Mouse (Mus musculus) stomach, embryonic 14.5 days (tissue): ENCODE results near the gene Sirt7. TPM values are rescaled to one million over a fixed set of nuclear protein-coding genes. Genes with fewer than 3 reads are reported as not detected.

ENCODE experiments used
- ATAC-seq: fragments of 200-750 bp; cut with Nextera tagmentation; 2 replicates; pipeline ENCODE4 v1.8.0; 2017; ENCODE audit warnings: low read depth, moderate TSS enrichment; ENCODE audit not compliant: insufficient number of reproducible peaks, insufficient read depth, low FRiP score
- H3K27ac ChIP-seq: fragments of 300-500 bp; sonication (generic); 2 replicates; pipeline ENCODE4 v1.5.1; 2014; ENCODE audit warnings: mild to moderate bottlenecking, low read length, moderate library complexity, mixed read lengths
- H3K27me3 ChIP-seq: fragments of 300-500 bp; sonication (generic); 2 replicates; pipeline ENCODE4 v1.6.1; 2014; ENCODE audit warnings: low read length, control low read depth, mixed read lengths; ENCODE audit not compliant: control insufficient read depth, insufficient read depth
- H3K36me3 ChIP-seq: fragments of 300-500 bp; sonication (generic); 2 replicates; pipeline ENCODE4 v1.6.1; 2014; ENCODE audit warnings: mild to moderate bottlenecking, control low read depth, low read length, moderate library complexity, mixed read lengths; ENCODE audit not compliant: control insufficient read depth, insufficient read depth
- H3K4me1 ChIP-seq: fragments of 300-500 bp; sonication (generic); 2 replicates; pipeline ENCODE4 v1.6.1; 2014; ENCODE audit warnings: low read length, control low read depth, mixed read lengths; ENCODE audit not compliant: control insufficient read depth, insufficient read depth
- H3K4me2 ChIP-seq: fragments of 300-500 bp; sonication (generic); replicated peaks from 2 replicates; pipeline ENCODE4 v1.6.1; 2014; ENCODE audit warnings: low read depth, low read length, control low read depth
- H3K4me3 ChIP-seq: fragments of 300-500 bp; sonication (generic); 2 replicates; pipeline ENCODE4 v1.5.1; 2014; ENCODE audit warnings: low read depth, low read length, control low read depth
- H3K9ac ChIP-seq: fragments of 300-500 bp; sonication (generic); replicated peaks from 2 replicates; pipeline ENCODE4 v1.6.1; 2014; ENCODE audit warnings: low read depth, mild to moderate bottlenecking, control low read depth, low read length, moderate library complexity, mixed read lengths
- H3K9me3 ChIP-seq: fragments of 300-500 bp; sonication (generic); 2 replicates; pipeline ENCODE4 v1.6.1; 2016; ENCODE audit warnings: low read depth, low read length, control low read depth; ENCODE audit not compliant: control insufficient read depth
- WGBS: fragments of 180-500 bp; shearing (Covaris S2); extraction: QIAGEN DNeasy Blood & Tissue Kit; methylation state at CpG from one replicate; pipeline ENCODE4 v1.1.7; 2014; 5-methylcytosine and 5-hydroxymethylcytosine counted together
- polyA plus RNA-seq: library from polyadenylated mRNA; unstranded; fragments of >200 nt; fragmentation: Nextera tagmentation; extraction: Ambion mirVana; gene quantifications from 2 replicates; pipeline ENCODE4 v1.2.1, GENCODE M21; 2014

Sirt7 gene
- polyA plus RNA-seq: 31.1 and 36.1 TPM in 2 replicates

- Histone ChIP-seq H3K36me3 (peaks cover 34% of the 10 kb centered on the region), H3K9me3 (no peaks in the 10 kb centered on the region), H3K4me2 (peak within 1 kb of the TSS; percentile 92), H3K4me3 (peak within 1 kb of the TSS; percentile 96), H3K27ac (peak within 1 kb of the TSS; percentile 81), H3K4me1 (peaks cover 17% of the 10 kb centered on the region), H3K9ac (peak within 1 kb of the TSS; percentile 58), H3K27me3 (no peaks in the 10 kb centered on the region)
- peak; percentile 21; the same call in 1 of the 2 replicates for ATAC-seq
- 14% methylated on average over 5 of the region's 5 CpGs for WGBS
These were observed at the start of gene Sirt7 for GRCm38 (mm10) chr11:120625152-120625775. TSS of gene Sirt7 (minus strand) at chr11:120625240.

- Histone ChIP-seq H3K36me3 (peaks cover 9% of the 10 kb centered on the region), H3K4me3 (peak overlapping the region; percentile 73), H3K9me3 (no peaks in the 10 kb centered on the region), H3K4me1 (0 out of 2 replicates have a peak, but pooled peaks cover 4% of the 10 kb centered on the region), H3K4me2 (peak overlapping the region; percentile 90), H3K9ac (peak overlapping the region; percentile 64), H3K27me3 (no peaks in the 10 kb centered on the region), H3K27ac (peak overlapping the region; percentile 76)
- 31% methylated on average over 12 of the region's 12 CpGs for WGBS
- peak; percentile 0; the same call in 1 of the 2 replicates for ATAC-seq
These were observed 48.6 kb upstream of the Sirt7 start for GRCm38 (mm10) chr11:120673594-120674122.

GRCm38 (mm10) chr11:120672687-120673593 lies 47.9 kb upstream of the Sirt7 start, which contains the start of gene Aspscr1:
TSS of gene Aspscr1 (plus strand) at chr11:120672973.
- H3K9ac ChIP-seq: peak within 1 kb of the TSS; percentile 64
- H3K36me3 ChIP-seq: peaks cover 2% of the 10 kb centered on the region
- peak within 1 kb of the TSS; percentile 90 for H3K4me2 ChIP-seq
- 0 out of 2 replicates have a peak, but pooled peaks cover 4% of the 10 kb centered on the region for H3K4me1 ChIP-seq
- WGBS: under 1% methylated on average over 78 of the region's 83 CpGs
- H3K27ac ChIP-seq: peak within 1 kb of the TSS; percentile 76
- H3K4me3 ChIP-seq: peak within 1 kb of the TSS; percentile 73
- no peaks in the 10 kb centered on the region for H3K27me3 ChIP-seq
- peak; percentile 97 for ATAC-seq
- H3K9me3 ChIP-seq: no peaks in the 10 kb centered on the region

GRCm38 (mm10) chr11:120666617-120667016 lies 41.6 kb upstream of the Sirt7 start:
- no peaks in the 10 kb centered on the region for H3K36me3 ChIP-seq
- H3K9ac ChIP-seq: no peak overlapping the region
- H3K9me3 ChIP-seq: no peaks in the 10 kb centered on the region
- no peaks in the 10 kb centered on the region for H3K4me1 ChIP-seq
- 8% methylated on average over 3 of the region's 3 CpGs for WGBS
- H3K27me3 ChIP-seq: peaks cover 11% of the 10 kb centered on the region; the same call in 1 of the 2 replicates
- no peak for ATAC-seq
- no peak overlapping the region for H3K4me2 ChIP-seq
- no peak overlapping the region for H3K4me3 ChIP-seq
- no peak overlapping the region for H3K27ac ChIP-seq

- Histone ChIP-seq H3K27ac (no peak overlapping the region), H3K27me3 (peaks cover 22% of the 10 kb centered on the region), H3K9ac (no peak overlapping the region), H3K4me1 (0 out of 2 replicates have a peak, but pooled peaks cover 1% of the 10 kb centered on the region), H3K36me3 (no peaks in the 10 kb centered on the region), H3K9me3 (no peaks in the 10 kb centered on the region), H3K4me2 (no peak overlapping the region), H3K4me3 (no peak overlapping the region)
- 63% methylated on average over 3 of the region's 3 CpGs for WGBS
- ATAC-seq: peak; percentile 44; the same call in 1 of the 2 replicates
These were observed 40.4 kb upstream of the Sirt7 start for GRCm38 (mm10) chr11:120665406-120665805.

- H3K36me3 ChIP-seq: no peaks in the 10 kb centered on the region
- no peak overlapping the region for H3K4me3 ChIP-seq
- H3K27me3 ChIP-seq: peaks cover 38% of the 10 kb centered on the region
These were observed 38.7 kb upstream of the Sirt7 start for GRCm38 (mm10) chr11:120663714-120664113.

GRCm38 (mm10) chr11:120662759-120663158 lies 37.7 kb upstream of the Sirt7 start:
- H3K9ac ChIP-seq: no peak overlapping the region
- no peak overlapping the region for H3K4me2 ChIP-seq
- no peak for ATAC-seq
- 0 out of 2 replicates have a peak, but pooled peaks cover 6% of the 10 kb centered on the region for H3K4me1 ChIP-seq
- no peaks in the 10 kb centered on the region for H3K9me3 ChIP-seq
- 72% methylated on average over 6 of the region's 6 CpGs for WGBS
- H3K36me3 ChIP-seq: no peaks in the 10 kb centered on the region
- H3K4me3 ChIP-seq: no peak overlapping the region
- peaks cover 44% of the 10 kb centered on the region for H3K27me3 ChIP-seq
- H3K27ac ChIP-seq: no peak overlapping the region

More at GRCm38 (mm10) chr11:120663714-120664113, 38.7 kb upstream of the Sirt7 start:
- H3K9ac ChIP-seq: no peak overlapping the region
- 82% methylated on average over 5 of the region's 5 CpGs for WGBS
- no peak overlapping the region for H3K27ac ChIP-seq
- H3K4me2 ChIP-seq: no peak overlapping the region
- 0 out of 2 replicates have a peak, but pooled peaks cover 6% of the 10 kb centered on the region for H3K4me1 ChIP-seq
- no peaks in the 10 kb centered on the region for H3K9me3 ChIP-seq
- ATAC-seq: no peak

- no peak within 1 kb of the TSS for H3K27ac ChIP-seq
- 0 out of 2 replicates have a peak, but pooled peaks cover 6% of the 10 kb centered on the region for H3K4me1 ChIP-seq
- no peak for ATAC-seq
- H3K4me2 ChIP-seq: peak within 1 kb of the TSS; percentile 51
- H3K4me3 ChIP-seq: peak within 1 kb of the TSS; percentile 41
- no peaks in the 10 kb centered on the region for H3K9me3 ChIP-seq
- H3K36me3 ChIP-seq: no peaks in the 10 kb centered on the region
- H3K9ac ChIP-seq: peak within 1 kb of the TSS; percentile 33; the same call in 1 of the 2 replicates
- WGBS: 1% methylated on average over 35 of the region's 35 CpGs
- H3K27me3 ChIP-seq: peaks cover 44% of the 10 kb centered on the region
These were observed 36.0 kb upstream of the Sirt7 start, which contains the start of gene Notum for GRCm38 (mm10) chr11:120661076-120661460. TSS of gene Notum (minus strand) at chr11:120661175.
